Mouse (Mus musculus): Measurements from ENCODE around the gene Gm49510. TPM values are rescaled to one million over a fixed set of nuclear protein-coding genes. Genes with fewer than 3 reads are reported as not detected.

Gm49510 gene
- polyA plus RNA-seq, 1 experiment: 4.4 TPM

- no peak for TF ChIP-seq GATA1 (IDR thresholded peaks at IDR 0.05; ENCODE audit: low read length)
Observed at GRCm38 (mm10) chr15:78873803-78874435, 25.5 kb upstream of the Gm49510 start.

DNA sequence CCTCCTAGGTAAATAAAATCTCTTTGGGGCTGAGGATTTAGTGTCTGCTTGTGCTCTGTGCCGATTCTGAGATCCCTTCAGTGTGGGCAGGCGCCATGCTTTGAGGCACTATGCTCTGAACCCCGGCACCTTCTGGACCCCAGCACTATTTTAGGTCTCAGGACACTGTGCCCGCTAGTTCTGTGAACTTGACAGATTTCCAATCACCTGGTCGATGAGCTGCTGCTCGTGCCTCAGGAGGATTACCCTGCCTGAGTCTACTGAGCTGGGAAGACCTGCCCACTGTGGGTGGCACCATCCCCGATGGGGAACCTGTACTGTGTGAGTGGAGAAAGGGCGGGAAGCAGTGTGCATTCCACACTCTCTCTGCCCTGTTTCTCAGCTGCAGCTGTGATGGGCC lies 24.5 kb upstream of the Gm49510 start:
- no peak for TF ChIP-seq GATA1 (IDR thresholded peaks at IDR 0.05; ENCODE audit: low read length)

DNA sequence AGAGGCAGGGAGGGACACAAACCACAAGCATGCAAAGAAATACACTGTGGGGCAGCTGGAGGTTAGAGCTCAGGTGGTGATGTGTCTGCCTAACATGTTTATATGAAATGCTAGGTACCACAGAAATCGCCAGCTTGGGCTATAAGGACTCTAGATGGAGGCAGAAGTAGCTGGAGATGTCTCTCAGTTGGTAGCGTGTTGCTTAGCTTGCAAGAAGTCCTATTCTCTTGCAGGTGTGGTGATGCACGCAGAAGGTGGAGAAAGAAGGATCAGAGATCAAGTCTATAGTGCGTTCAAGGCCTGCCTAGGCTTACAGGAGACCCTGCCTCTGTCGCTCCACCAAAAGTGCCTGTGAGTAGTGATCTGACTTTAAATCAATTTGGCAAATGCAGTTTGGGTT lies 23.9 kb upstream of the Gm49510 start:
- TF ChIP-seq GATA1 (IDR thresholded peaks at IDR 0.05; ENCODE audit: low read length): no peak

DNA sequence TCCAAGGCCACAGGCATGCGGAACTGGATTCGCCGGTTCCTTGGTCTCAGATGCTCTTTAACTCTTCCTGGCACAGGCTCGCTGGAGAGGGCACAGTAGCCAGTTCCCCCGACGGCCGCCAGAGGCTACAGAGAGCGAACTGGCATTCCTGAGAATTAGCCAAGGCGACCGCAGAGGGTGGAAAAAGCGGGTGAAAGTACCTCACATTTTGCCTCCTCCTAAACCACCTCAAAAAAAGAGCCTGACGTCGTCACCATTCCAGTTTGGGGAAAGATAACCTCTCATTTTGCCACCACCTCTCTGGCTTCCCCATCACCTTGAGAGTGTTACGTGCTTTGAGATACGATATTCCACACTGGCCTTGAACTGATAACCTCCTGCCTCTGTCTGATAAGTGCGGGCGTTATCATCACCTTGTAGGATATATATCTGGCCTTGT lies 23.2 kb upstream of the Gm49510 start:
- TF ChIP-seq GATA1 (IDR thresholded peaks at IDR 0.05; ENCODE audit: low read length): no peak

DNA sequence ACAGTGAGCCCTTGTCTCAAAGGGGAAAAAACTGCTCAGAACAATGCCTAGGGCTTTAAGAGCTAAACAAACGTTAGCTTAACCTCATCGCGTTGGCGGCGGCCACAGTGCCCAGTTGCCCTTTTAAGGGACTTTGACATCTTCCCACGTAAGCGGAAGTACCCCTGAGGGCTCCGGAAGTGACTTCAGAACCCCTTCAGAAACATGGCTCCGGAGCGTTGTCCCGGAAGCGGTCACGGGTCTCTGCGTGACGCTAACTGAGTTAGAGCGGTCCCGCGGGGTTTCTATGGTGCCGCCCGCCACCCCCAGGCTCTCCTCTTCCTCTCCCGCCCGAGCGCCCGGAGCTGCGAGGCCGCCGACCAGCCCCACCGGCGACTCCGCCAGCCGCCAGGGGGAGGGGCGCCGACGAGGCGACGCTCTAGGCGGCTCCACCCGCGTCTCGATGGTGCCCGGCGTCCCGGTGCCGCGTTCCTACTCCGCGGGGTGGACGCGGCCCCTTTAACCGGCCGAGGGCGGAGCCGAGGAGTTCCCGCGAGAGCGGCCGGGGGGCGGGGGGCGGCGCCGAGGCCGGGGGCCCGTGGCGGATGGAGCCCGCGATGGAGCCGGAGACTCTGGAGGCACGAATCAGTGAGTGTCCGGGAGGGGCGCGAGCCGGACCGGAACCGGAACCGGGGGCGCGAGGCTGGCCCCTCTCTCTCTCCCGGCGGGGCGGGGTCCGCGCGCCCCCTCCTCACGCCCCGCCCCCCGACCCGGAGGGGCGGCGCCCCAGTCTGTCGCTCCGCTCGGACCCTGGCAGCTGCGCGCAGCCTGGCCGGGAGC lies 22.3 kb upstream of the Gm49510 start, which contains the start of gene Gga1:
Gene Gga1, plus strand, starts transcription at position 200 of the 819 bp plus-strand sequence.
- no peak for TF ChIP-seq GATA1 (IDR thresholded peaks at IDR 0.05; ENCODE audit: low read length)

DNA sequence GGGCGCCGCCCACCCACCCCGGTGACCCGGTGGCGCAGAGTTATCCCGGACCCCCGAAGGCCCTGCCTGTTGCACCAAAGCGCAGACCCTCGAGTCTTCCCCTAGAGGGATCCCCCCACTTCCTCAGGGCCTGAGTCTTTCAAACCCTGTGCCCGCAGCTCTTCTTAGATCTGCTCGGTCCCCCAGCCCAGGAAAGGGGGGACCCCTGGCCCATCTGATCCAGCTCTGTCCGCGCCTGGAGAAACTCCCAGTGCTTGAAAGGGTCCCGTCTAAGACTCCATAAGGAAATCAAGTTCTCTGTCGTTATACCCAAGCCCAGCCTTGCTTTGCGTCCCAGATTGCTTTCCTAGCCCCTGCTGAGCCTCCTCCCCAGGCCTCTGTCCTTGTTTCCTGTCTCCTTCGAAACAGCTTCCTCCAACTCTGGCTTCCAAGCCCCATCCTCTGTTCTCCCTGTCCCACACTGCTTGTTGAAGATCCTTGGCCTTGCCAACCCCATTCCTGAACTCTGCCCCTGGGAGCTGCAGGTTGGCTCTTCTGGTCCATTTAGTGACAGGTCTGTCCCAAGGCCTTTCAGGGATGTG lies 21.6 kb upstream of the Gm49510 start:
- no peak for TF ChIP-seq GATA1 (IDR thresholded peaks at IDR 0.05; ENCODE audit: low read length)

- TF ChIP-seq GATA1 (IDR thresholded peaks at IDR 0.05; ENCODE audit: low read length): no peak
Observed at GRCm38 (mm10) chr15:78880432-78880831, 19.0 kb upstream of the Gm49510 start.

- TF ChIP-seq GATA1 (IDR thresholded peaks at IDR 0.05; ENCODE audit: low read length): no peak
Observed at GRCm38 (mm10) chr15:78881828-78882227, 17.6 kb upstream of the Gm49510 start.

DNA sequence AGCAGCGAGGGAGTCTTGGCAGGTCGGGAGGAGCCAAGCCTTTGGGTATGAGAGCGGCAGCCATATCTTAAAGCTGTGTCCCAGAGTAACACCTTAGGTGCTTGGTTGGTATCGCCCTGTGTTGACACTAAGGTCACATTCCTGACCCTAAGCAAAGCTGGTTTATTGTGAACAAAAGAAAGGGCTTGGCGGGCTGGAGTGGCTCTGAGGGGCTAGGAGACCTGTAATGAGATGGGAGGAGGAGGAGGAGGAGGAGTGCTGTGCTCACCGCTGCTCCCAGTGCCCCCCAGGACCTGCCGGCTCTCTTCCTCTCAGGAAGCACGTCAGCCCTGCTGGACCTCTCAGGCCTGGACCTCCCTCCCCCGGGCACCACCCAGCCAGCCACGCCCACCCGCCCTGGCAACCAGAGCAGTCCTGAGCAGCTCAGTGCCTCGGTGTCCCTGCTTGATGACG lies 10.0 kb upstream of the Gm49510 start:
- no peak for TF ChIP-seq GATA1 (IDR thresholded peaks at IDR 0.05; ENCODE audit: low read length)

DNA sequence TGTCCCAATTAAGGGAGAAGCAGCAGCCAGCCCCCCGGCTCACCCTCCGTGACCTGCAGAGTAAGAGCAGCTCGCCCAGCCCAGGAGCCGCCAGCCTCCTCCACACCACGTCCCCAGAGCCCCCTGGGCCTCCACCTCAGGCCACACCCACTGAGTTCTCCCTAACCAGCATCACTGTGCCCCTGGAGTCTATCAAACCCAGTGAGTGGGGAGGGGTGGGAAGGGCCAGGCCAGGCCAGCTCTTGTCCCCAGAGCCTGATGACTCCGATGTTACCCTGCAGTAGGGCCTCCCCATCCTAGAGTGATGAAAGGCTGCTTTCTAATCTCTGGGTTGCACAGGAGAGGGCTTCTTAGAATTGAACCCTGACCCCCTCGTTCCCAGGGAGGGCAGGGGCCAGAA lies 7.0 kb upstream of the Gm49510 start:
- no peak for TF ChIP-seq GATA1 (IDR thresholded peaks at IDR 0.05; ENCODE audit: low read length)

DNA sequence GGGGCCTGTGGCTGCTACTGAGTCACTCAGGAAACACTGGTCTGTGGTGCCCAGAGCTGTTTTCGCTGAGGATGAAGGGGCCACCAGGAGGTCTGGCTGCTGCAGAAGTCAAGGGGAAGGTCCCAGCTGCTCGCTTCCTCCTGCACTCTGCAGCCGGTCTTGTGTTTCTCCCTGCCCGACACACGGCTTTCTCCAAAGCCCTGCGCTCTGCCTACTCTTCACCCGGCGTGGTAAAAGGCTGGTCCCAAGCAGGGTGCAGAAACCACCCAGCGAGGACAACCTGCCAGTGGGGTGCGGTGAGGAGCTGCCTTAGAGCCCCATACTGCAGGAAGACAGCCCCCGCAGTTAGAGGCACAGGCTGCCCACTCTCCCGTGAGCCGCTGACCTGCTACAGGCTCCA lies 4.7 kb upstream of the Gm49510 start:
- TF ChIP-seq GATA1 (IDR thresholded peaks at IDR 0.05; ENCODE audit: low read length): no peak

- no peak for TF ChIP-seq GATA1 (IDR thresholded peaks at IDR 0.05; ENCODE audit: low read length)
Observed at GRCm38 (mm10) chr15:78895741-78896140, 3.7 kb upstream of the Gm49510 start.

- TF ChIP-seq GATA1 (IDR thresholded peaks at IDR 0.05; ENCODE audit: low read length): no peak
Observed at GRCm38 (mm10) chr15:78896149-78896548, 3.3 kb upstream of the Gm49510 start.

DNA sequence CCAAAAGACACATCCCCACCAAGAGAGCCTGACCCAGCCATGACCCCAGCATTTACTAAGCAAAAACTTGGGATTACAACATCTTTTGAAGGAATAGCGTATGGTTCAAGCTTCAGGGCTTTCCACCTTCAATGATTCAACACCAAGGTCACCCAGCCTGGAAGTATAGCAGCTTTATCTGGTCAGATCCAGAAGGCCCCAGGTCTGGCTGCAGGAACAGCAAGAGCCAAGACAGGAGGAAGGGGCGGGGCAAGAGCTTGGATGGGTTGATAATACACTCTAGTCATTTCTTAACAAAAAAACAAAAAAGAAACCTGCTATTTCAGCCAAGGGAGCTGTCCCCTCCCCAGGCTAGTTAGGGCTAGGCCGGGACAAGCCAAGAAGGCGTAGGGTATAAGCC lies 2.0 kb upstream of the Gm49510 start:
- TF ChIP-seq GATA1 (IDR thresholded peaks at IDR 0.05; ENCODE audit: low read length): no peak

GRCm38 (mm10) chr15:78898507-78899001 lies 913 bp upstream of the Gm49510 start:
- no peak for TF ChIP-seq GATA1 (IDR thresholded peaks at IDR 0.05; ENCODE audit: low read length)
